Mouse (Mus musculus) small intestine, adult 2 months (tissue): ENCODE measurements around the gene Sgpp2.

ENCODE experiments used
- CTCF ChIP-seq: fragments of 200-500 bp; IDR thresholded peaks from 2 replicates; pipeline ENCODE4 v1.5.1; 2012; ENCODE audit warnings: low read depth, mild to moderate bottlenecking, control low read depth, inconsistent platforms, low read length, moderate library complexity, mixed read lengths; ENCODE audit not compliant: insufficient replicate concordance, insufficient read length; ENCODE audit errors: extremely low read depth
- POLR2A ChIP-seq: fragments of 200-500 bp; IDR thresholded peaks from 2 replicates; pipeline ENCODE4 v1.6.1; 2012; ENCODE audit warnings: low read depth, mild to moderate bottlenecking, control low read depth, inconsistent platforms, low read length, moderate library complexity

DNA sequence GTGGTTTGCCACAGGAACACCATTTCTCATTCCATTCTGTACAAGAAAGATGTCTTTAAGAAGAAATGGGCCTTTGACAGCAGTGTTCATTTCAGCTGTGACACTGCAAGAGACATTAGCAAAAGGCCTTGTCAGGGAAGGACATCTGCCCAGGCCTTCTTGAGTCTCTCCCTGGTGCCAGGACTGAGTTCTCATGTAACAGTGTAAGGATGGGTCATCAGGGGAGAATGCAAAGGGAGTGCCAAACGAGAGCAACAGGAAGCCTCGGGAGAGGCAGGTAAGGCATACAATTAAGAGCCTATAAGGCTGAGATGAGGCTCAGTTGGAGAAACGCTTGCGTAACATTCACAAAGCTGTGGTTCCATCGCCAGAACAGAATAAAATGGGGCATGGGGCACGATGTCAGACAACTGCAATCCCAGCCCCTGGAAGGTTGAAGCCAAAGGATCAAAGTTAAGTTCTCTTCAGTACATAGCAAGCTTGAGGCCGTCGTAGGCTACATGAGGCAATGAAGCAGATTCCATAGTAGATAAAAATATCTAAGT is 85.1 kb downstream of the Sgpp2 start:
- no peak for TF ChIP-seq CTCF
- no peak for TF ChIP-seq POLR2A
